29 mouse cellular contexts compared by ENCODE assay signal in the genomic region with DNA sequence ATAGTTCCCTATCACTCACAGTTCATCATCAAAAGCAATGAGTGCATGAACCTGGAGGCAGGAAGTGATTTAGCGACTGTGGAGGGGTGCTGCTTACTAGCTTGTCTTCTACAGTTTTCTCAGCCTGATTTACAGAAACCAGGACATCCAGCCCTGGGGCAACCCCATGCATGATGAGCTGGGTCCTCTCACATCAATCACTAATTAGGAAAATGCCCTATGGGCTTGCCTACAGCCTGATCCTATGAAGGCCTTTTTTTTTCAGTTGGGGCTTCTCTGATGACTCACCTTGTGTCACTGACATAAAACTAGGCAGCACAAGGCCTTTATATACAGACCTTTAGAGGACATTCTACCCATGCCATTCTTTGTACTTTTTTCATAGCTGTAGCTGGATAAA. TPM values are rescaled to one million over a fixed set of nuclear protein-coding genes. Genes with fewer than 3 reads are reported as not detected.
DNase-seq lines count a peak whose midpoint lies in the region; ATAC-seq and TF ChIP-seq lines count a peak whose summit lies in the region.
"Had no signal": no experiment of that assay in that cellular context is flagged by ENCODE, and none has a peak within 500 bp of the region (broad histone marks: within the 10 kb centered on the region; RNA-seq: fewer than 3 reads in every experiment).

No protein-coding gene starts in this region.

- ATAC-seq in stomach, postnatal 0 days (ENCODE audit: low FRiP score, low TSS enrichment) = no peak
- ATAC-seq: forebrain, embryonic 14.5 days; forebrain, embryonic 16.5 days had no signal

- no peak overlapping the region for H3K9ac ChIP-seq in stomach, postnatal 0 days (ENCODE audit: low read length)
- H3K9ac ChIP-seq: embryonic facial prominence, embryonic 13.5 days; embryonic facial prominence, embryonic 15.5 days; forebrain, embryonic 12.5 days had no signal

- DNase-seq in adrenal gland, adult 2 months = peak; percentile 25
- no peak for DNase-seq in adrenal gland, postnatal 10 days
- DNase-seq in retina, postnatal 1 day = peak; percentile 16
- DNase-seq in retina, embryonic 14.5 days (ENCODE audit: low spot score) = no peak
- peak; percentile 53 for DNase-seq in 416B (ENCODE audit: low read depth)
- DNase-seq in Muller cell, postnatal 12 days (ENCODE audit: inconsistent ontology term) = peak; percentile 25
- DNase-seq in stomach, postnatal 0 days (ENCODE audit: low spot score) = no peak
- no peak for DNase-seq in thymus, postnatal 10 days (ENCODE audit: low spot score in 2 of 2)
- DNase-seq: adrenal gland, adult 8-10 months; adrenal gland, postnatal 25 days; cerebellum, adult 11 months; cerebellum, adult 18-20 months; cerebellum, adult 8-10 months; cerebellum, adult 9-11 months; cerebellum, postnatal 14 days; cerebellum, postnatal 36 days; embryo, embryonic 11 days had no signal

- H3K4me1 ChIP-seq in stomach, postnatal 0 days (replicated peaks; ENCODE audit: control insufficient read depth, insufficient read depth) = no peaks in the 10 kb centered on the region
- H3K4me1 ChIP-seq: embryonic facial prominence, embryonic 13.5 days; embryonic facial prominence, embryonic 15.5 days; forebrain, embryonic 10.5 days; forebrain, embryonic 12.5 days had no signal

- no peak for TF ChIP-seq EP300 in stomach, postnatal 0 days (optimal IDR thresholded peaks at IDR 0.05)

- no peaks in the 10 kb centered on the region for H3K27me3 ChIP-seq in stomach, postnatal 0 days (ENCODE audit: control insufficient read depth, insufficient read depth, low read length)
- H3K27me3 ChIP-seq: embryonic facial prominence, embryonic 13.5 days; embryonic facial prominence, embryonic 15.5 days; forebrain, embryonic 12.5 days had no signal

- H3K27ac ChIP-seq in stomach, postnatal 0 days (replicated peaks) = no peak overlapping the region
- H3K27ac ChIP-seq: embryonic facial prominence, embryonic 13.5 days; embryonic facial prominence, embryonic 15.5 days; forebrain, embryonic 10.5 days; forebrain, embryonic 12.5 days had no signal

- no peaks in the 10 kb centered on the region for H3K9me3 ChIP-seq in stomach, postnatal 0 days (ENCODE audit: control insufficient read depth, low read length)
- H3K9me3 ChIP-seq: embryonic facial prominence, embryonic 13.5 days; embryonic facial prominence, embryonic 15.5 days; forebrain, embryonic 10.5 days; forebrain, embryonic 12.5 days had no signal

- peaks cover 27% of the 10 kb centered on the region for H3K36me3 ChIP-seq in stomach, postnatal 0 days (ENCODE audit: control insufficient read depth, insufficient read depth, low read length)

- WGBS in stomach, postnatal 0 days = 81% methylated on average over 1 of the region's 1 CpGs

- no peak for TF ChIP-seq CTCF in stomach, postnatal 0 days (IDR thresholded peaks at IDR 0.05; ENCODE audit: low read depth)

- H3K4me2 ChIP-seq in stomach, postnatal 0 days (replicated peaks; ENCODE audit: low read depth) = no peak overlapping the region
- H3K4me2 ChIP-seq: embryonic facial prominence, embryonic 13.5 days; embryonic facial prominence, embryonic 15.5 days; forebrain, embryonic 12.5 days had no signal

- no peak overlapping the region for H3K4me3 ChIP-seq in stomach, postnatal 0 days (ENCODE audit: low read depth, low read length)
- H3K4me3 ChIP-seq: embryonic facial prominence, embryonic 13.5 days; embryonic facial prominence, embryonic 15.5 days; erythroblast, embryonic 14.5 days; forebrain, embryonic 10.5 days; forebrain, embryonic 12.5 days had no signal

RNA-seq across cellular contexts. Expression of gene Scarf2, which starts 17.4 kb away (rescaled TPM):
- total RNA-seq in adrenal gland, adult 2 months (2021) = 10 to 100 TPM in 1 of 2 experiments, 1 to 10 TPM in 1; 8.4 to 15.9 TPM
- 61.7 and 75.1 TPM in 2 replicates for polyA plus RNA-seq in adrenal gland, adult 2 months (2012; rRNA removed)
- 10 to 100 TPM; 15.0 to 16.7 TPM for total RNA-seq in adrenal gland, postnatal 10 days (2021)
- 7.8 and 10.7 TPM in 2 replicates for polyA plus RNA-seq in stomach, postnatal 0 days (2015; fragmentation: Nextera tagmentation; extraction: Ambion mirVana)
- total RNA-seq: common myeloid progenitor, adult 5-6 weeks had no signal

RNA-seq across cellular contexts. Expression of gene Klhl22, which starts 20.3 kb away (rescaled TPM):
- total RNA-seq in adrenal gland, adult 2 months (2021) = 10 to 100 TPM; 45.5 to 49.8 TPM
- polyA plus RNA-seq in adrenal gland, adult 2 months (2012; rRNA removed) = 55.3 and 68.2 TPM in 2 replicates
- 10 to 100 TPM; 30.6 to 47.9 TPM for total RNA-seq in adrenal gland, postnatal 10 days (2021)
- polyA plus RNA-seq in stomach, postnatal 0 days (2015; fragmentation: Nextera tagmentation; extraction: Ambion mirVana) = 32.0 and 34.0 TPM in 2 replicates

RNA-seq across cellular contexts. Expression of gene Med15, which starts 47.0 kb away (rescaled TPM):
- 10 to 100 TPM; 53.9 to 65.4 TPM for total RNA-seq in adrenal gland, adult 2 months (2021)
- 138 and 157 TPM in 2 replicates for polyA plus RNA-seq in adrenal gland, adult 2 months (2012; rRNA removed)
- 10 to 100 TPM; 42.7 to 55.3 TPM for total RNA-seq in adrenal gland, postnatal 10 days (2021)
- 19.4 and 22.7 TPM in 2 replicates for polyA plus RNA-seq in stomach, postnatal 0 days (2015; fragmentation: Nextera tagmentation; extraction: Ambion mirVana)

RNA-seq across cellular contexts. Expression of gene B830017H08Rik, which starts 53.2 kb away (rescaled TPM):
- total RNA-seq in adrenal gland, adult 2 months (2021) = not detected
- not detected in 2 replicates for polyA plus RNA-seq in adrenal gland, adult 2 months (2012; rRNA removed)
- not detected for total RNA-seq in adrenal gland, postnatal 10 days (2021)
- polyA plus RNA-seq in stomach, postnatal 0 days (2015; fragmentation: Nextera tagmentation; extraction: Ambion mirVana) = not detected in 2 replicates
- total RNA-seq: adrenal gland, adult 8-10 months; adrenal gland, postnatal 25 days; common myeloid progenitor, adult 5-6 weeks; ES-E14; MEL had no signal
- polyA plus RNA-seq: C2C12; embryonic facial prominence, embryonic 11.5 days; erythroblast, embryonic 14.5 days; forebrain, embryonic 10.5 days; forebrain, embryonic 12.5 days had no signal

RNA-seq across cellular contexts. Expression of gene Car15, which starts 58.5 kb away (rescaled TPM):
- 1 to 10 TPM; 1.7 to 3.8 TPM for total RNA-seq in adrenal gland, adult 2 months (2021)
- 5.1 and 5.5 TPM in 2 replicates for polyA plus RNA-seq in adrenal gland, adult 2 months (2012; rRNA removed)
- total RNA-seq in adrenal gland, postnatal 10 days (2021) = 1 to 10 TPM; 1.3 to 1.9 TPM
- 0.63 and 1.3 TPM in 2 replicates for polyA plus RNA-seq in stomach, postnatal 0 days (2015; fragmentation: Nextera tagmentation; extraction: Ambion mirVana)

Comparison
In these comparisons a context has a peak if more than half of its experiments do, and no peak if none do; other contexts are left out.
1. DNase-seq: peak in adrenal gland, adult 2 months (single experiment), retina, postnatal 1 day (single experiment), 416B (single experiment) and Muller cell, postnatal 12 days (single experiment); none in adrenal gland, postnatal 10 days (single experiment), retina, embryonic 14.5 days (single experiment), stomach, postnatal 0 days (single experiment) and thymus, postnatal 10 days (0 of 2).